Mouse (Mus musculus) myocyte (in vitro differentiated cells): ENCODE measurements around the gene Grb2. TPM values are rescaled to one million over a fixed set of nuclear protein-coding genes. Genes with fewer than 3 reads are reported as not detected.

Experiments
- H3K27me3 ChIP-seq: one replicate; pipeline ENCODE4 v1.6.1; 2011; ENCODE audit not compliant: control insufficient read depth, insufficient read depth, insufficient read length
- H3K36me3 ChIP-seq: one replicate; pipeline ENCODE4 v1.6.1; 2011; ENCODE audit not compliant: control insufficient read depth, insufficient read depth
- H3K4me2 ChIP-seq: one replicate; pipeline ENCODE4 v1.6.1; 2011; ENCODE audit warnings: low read depth, control low read depth
- H3K4me3 ChIP-seq: one replicate; pipeline ENCODE4 v1.5.1; 2011; ENCODE audit warnings: mild to moderate bottlenecking, control low read depth, moderate library complexity
- H3K79me2 ChIP-seq: one replicate; pipeline ENCODE4 v1.6.1; 2011; ENCODE audit not compliant: control insufficient read depth, insufficient read depth
- H3ac ChIP-seq: one replicate; pipeline ENCODE4 v1.6.1; 2011; ENCODE audit not compliant: control insufficient read depth, insufficient read length
- CEBPB ChIP-seq: IDR thresholded peaks from 2 replicates; pipeline ENCODE4 v1.6.1; 2011; ENCODE audit warnings: mild to moderate bottlenecking, moderate library complexity; ENCODE audit not compliant: poor library complexity, insufficient read depth, severe bottlenecking
- E2F4 ChIP-seq: IDR thresholded peaks from one replicate; pipeline ENCODE4 v1.6.1; 2011; ENCODE audit warnings: mild to moderate bottlenecking, control low read depth, moderate library complexity; ENCODE audit not compliant: insufficient read depth
- MAX ChIP-seq: IDR thresholded peaks from one replicate; pipeline ENCODE4 v1.6.1; 2011; ENCODE audit warnings: low read depth, mild to moderate bottlenecking, control low read depth
- MYOD1 ChIP-seq, 3 experiments: IDR thresholded peaks; one replicate each; pipeline ENCODE4 v1.6.1; 2011; ENCODE audit warnings: control low read depth in 2 of 3, low read depth in 2 of 3, mild to moderate bottlenecking in 2 of 3, moderate library complexity in 1 of 3; ENCODE audit not compliant: insufficient read length in 2 of 3, control insufficient read depth in 1 of 3
- MYOG ChIP-seq, 3 experiments: IDR thresholded peaks; one replicate each; pipeline ENCODE4 v1.6.1; 2011; ENCODE audit warnings: control low read depth in 2 of 3, low read depth in 2 of 3, mild to moderate bottlenecking in 2 of 3; ENCODE audit not compliant: insufficient read length in 2 of 3, control insufficient read depth in 1 of 3, insufficient read depth in 1 of 3
- POLR2A ChIP-seq: IDR thresholded peaks from one replicate; pipeline ENCODE4 v1.6.1; 2011; ENCODE audit warnings: low read depth, mild to moderate bottlenecking, control low read depth, moderate library complexity; ENCODE audit not compliant: insufficient read length
- POLR2AphosphoS2 ChIP-seq: IDR thresholded peaks from one replicate; pipeline ENCODE4 v1.6.1; 2011; ENCODE audit warnings: low read depth, control low read depth; ENCODE audit not compliant: insufficient read length
- REST ChIP-seq: IDR thresholded peaks from one replicate; pipeline ENCODE4 v1.6.1; 2011; ENCODE audit warnings: mild to moderate bottlenecking, control low read depth, moderate library complexity; ENCODE audit not compliant: insufficient read depth, insufficient read length
- SRF ChIP-seq: IDR thresholded peaks from one replicate; pipeline ENCODE4 v1.6.1; 2011; ENCODE audit warnings: low read depth; ENCODE audit not compliant: control insufficient read depth, insufficient read length
- TCF12 ChIP-seq: IDR thresholded peaks from one replicate; pipeline ENCODE4 v1.6.1; 2011; ENCODE audit warnings: mild to moderate bottlenecking, control low read depth; ENCODE audit not compliant: poor library complexity, insufficient read depth, severe bottlenecking
- TCF3 ChIP-seq: IDR thresholded peaks from one replicate; pipeline ENCODE4 v1.6.1; 2011; ENCODE audit warnings: low read depth, control low read depth; ENCODE audit not compliant: insufficient read length
- USF1 ChIP-seq: IDR thresholded peaks from one replicate; pipeline ENCODE4 v1.6.1; 2011; ENCODE audit warnings: low read depth, mild to moderate bottlenecking, control low read depth, moderate library complexity
- polyA plus RNA-seq: library from polyadenylated mRNA; unstranded; fragments of >200 nt; fragmentation: generic; extraction: Trizol; gene quantifications from one replicate; pipeline ENCODE4 v1.2.1, GENCODE M21; 2012; ENCODE audit warnings: missing spikeins

The Grb2 gene
- polyA plus RNA-seq, 1 experiment, result 71.2 TPM

DNA sequence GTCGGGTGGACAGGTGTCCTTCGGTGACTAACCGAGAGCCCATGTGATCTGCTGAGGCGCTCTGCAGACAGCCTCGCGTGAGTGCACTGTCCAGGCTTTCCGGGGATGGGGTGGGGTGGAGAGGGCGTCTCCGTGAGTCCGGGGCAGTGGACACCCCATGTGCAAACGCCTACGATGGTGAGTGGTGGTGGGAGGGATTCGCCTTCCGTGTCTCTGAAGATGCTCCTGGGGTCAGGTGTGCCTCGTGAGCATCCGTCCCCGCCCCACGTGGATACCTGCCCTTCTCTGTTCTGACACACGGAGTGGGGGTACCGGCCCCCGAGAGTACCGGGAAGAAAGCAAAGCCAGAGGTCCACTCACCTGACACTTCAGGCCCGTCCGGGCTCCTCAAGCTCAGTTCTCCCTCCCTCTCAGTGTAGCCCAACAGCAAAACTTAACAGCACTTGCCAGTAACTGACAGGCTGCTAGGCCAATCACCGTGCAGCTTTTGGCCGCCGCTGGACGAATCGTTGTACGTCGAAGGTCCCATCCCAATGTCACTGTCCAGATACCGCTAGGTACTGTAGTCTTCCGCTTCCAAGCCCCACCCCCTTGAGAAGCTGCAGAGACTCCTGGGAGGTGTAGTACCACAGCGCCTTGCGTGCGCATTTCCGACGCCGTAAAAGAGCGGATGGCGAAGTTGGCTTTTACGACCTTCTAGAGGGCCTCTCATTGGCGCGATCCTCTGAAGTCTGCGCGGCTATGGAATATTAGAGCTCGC is 80.5 kb downstream of the Grb2 start, which contains the start of gene Slc25a19:
TSS of gene Slc25a19 (minus strand) at position 591 of the 760 bp plus-strand sequence.
- peak within 1 kb of the TSS; percentile 69 for H3K4me3 ChIP-seq
- H3K36me3 ChIP-seq, result no peaks in the 10 kb centered on the region
- peak within 1 kb of the TSS; percentile 95 for H3K4me2 ChIP-seq
- H3K27me3 ChIP-seq, result no peaks in the 10 kb centered on the region
- TF ChIP-seq POLR2A (peak; percentile 59), POLR2AphosphoS2 (peak; percentile 66), E2F4 (peak; percentile 50), USF1 (no peak), MYOD1 (IDR thresholded peaks at IDR 0.05; ENCODE audit: control insufficient read depth in 1 of 3, insufficient read length in 2 of 3, low read depth in 2 of 3) (no peak)
- H3K79me2 ChIP-seq, result no peaks in the 10 kb centered on the region
- no peak within 1 kb of the TSS for H3ac ChIP-seq

DNA sequence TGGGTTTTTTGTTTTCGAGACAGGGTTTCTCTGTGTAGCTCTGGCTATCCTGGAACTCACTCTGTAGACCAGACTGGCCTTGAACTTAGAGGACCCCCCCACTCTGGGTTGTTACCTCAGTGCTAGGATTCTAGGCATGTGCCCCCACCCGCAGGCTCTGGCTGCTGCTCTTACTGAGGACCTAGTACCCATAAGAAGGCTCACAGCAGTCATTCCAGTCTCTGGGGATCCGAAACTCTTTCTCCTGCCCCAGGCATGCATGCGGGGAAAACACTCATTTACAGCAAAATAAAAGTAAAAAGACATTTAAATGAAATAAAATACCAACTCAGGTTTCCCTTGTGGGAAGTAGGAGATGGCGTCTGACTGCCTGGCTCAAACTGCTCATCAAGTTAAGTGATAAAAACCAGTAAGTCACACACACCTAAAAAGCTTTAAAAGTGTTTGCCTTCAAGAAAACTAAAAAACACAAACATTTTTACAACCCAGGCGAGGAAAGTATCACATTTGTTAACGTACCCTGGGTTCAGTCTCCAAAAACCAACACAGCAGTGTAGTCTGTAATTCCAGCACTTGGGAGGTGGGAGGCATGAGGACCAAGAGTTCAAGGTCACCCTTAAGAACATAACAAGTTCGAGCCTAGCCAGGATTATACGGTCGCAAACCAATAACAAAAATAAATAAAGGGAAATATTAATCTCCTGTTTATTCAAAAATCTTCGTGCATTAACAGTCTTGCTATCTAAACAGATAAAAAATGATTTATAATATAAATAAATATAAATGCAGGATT is 81.4 kb downstream of the Grb2 start:
- Histone ChIP-seq H3K27me3 (no peaks in the 10 kb centered on the region), H3K79me2 (no peaks in the 10 kb centered on the region), H3K4me2 (peak overlapping the region; percentile 95), H3ac (no peak overlapping the region), H3K36me3 (no peaks in the 10 kb centered on the region), H3K4me3 (peak overlapping the region; percentile 69)
- TF ChIP-seq E2F4, result no peak

DNA sequence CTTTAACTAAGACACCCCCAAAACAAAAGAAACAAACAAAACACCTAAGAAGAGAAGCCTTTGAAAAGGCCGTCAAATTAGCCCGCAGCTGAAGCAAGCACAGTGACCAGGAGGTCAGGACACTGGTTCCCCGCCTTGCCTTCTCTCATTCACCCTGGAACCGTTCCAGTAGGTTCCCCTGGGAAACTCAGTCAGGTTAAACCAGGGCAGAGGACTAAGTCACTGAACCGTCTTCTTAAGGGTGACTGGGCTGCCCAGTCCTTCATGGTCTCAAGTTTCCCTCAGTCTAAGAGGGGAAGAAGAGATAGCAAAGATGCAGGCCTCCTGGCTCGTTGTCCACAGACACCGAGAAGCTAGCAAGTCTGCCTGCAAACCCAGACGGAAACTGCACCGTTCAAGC is 82.5 kb downstream of the Grb2 start:
- H3K36me3 ChIP-seq, result no peaks in the 10 kb centered on the region
- no peaks in the 10 kb centered on the region for H3K79me2 ChIP-seq
- H3ac ChIP-seq, result no peak overlapping the region
- TF ChIP-seq MYOD1 (IDR thresholded peaks at IDR 0.05; ENCODE audit: control insufficient read depth in 1 of 3, insufficient read length in 2 of 3, low read depth in 2 of 3) (no peak), REST (no peak), SRF (no peak), TCF12 (no peak), CEBPB (no peak), E2F4 (no peak), TCF3 (no peak), USF1 (no peak)
- H3K27me3 ChIP-seq, result no peaks in the 10 kb centered on the region
- no peak overlapping the region for H3K4me3 ChIP-seq
- H3K4me2 ChIP-seq, result no peak overlapping the region

DNA sequence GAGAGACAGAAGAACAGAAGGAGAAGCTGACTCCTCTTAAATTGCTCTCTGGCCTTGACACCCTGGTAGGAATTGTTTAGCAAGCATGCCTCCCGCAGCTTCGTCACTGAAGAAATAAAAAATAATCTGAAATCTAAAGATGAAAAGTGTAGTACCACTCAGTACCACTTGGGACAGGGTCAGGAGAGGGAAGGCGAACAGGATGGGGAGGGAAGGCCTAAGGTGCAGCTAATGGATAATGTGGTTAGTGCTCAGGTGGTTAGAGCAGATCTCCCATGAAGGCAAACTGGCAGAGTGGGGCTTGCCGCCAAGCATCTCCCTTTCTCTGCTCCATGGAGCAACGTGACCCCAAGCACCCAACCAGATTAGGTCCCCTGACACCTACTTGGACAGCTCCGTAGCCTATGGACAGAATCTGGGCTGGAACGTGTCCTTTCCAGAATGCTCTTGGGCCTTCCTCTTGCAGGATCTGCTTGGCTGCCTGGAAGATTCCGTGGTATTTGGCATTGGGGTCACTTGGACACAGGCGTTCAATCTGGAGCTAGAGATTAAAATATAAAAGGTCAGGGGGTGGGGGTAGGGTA is 84.8 kb downstream of the Grb2 start:
- TF ChIP-seq USF1 (no peak), SRF (no peak)
- Histone ChIP-seq H3K36me3 (no peaks in the 10 kb centered on the region), H3K27me3 (no peaks in the 10 kb centered on the region), H3K4me3 (no peak overlapping the region), H3K79me2 (no peaks in the 10 kb centered on the region), H3ac (no peak overlapping the region), H3K4me2 (no peak overlapping the region)

DNA sequence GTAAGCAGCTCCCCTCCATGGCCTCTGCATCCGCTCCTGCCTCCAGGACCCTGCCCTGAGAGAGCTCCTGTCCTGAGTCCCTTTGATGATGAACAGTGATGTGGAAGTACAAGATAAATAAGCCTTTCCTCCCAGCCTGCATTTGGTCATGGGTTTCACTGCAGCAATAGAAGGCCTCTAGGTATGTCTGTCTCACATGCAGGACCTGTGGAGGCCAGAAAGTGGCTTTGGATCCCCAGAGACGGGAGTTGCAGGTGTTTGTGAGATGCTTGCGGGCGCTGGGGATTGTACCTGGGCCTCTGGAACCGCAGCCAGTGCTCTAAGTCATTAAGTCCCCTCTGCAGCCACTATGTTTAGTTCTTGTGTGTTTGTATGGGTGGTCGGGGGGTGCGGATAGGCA is 88.4 kb downstream of the Grb2 start:
- Histone ChIP-seq H3K36me3 (no peaks in the 10 kb centered on the region), H3K4me2 (no peak overlapping the region), H3K27me3 (no peaks in the 10 kb centered on the region), H3K4me3 (no peak overlapping the region), H3K79me2 (no peaks in the 10 kb centered on the region), H3ac (no peak overlapping the region)
- no peak for TF ChIP-seq CEBPB
- no peak for TF ChIP-seq E2F4
- TF ChIP-seq POLR2A, result no peak
- TF ChIP-seq SRF, result no peak
- TF ChIP-seq MAX, result no peak
- no peak for TF ChIP-seq TCF12
- no peak for TF ChIP-seq REST
- TF ChIP-seq MYOG (IDR thresholded peaks at IDR 0.05; ENCODE audit: control insufficient read depth in 1 of 3, insufficient read depth in 1 of 3, insufficient read length in 2 of 3, low read depth in 2 of 3), result no peak
- no peak for TF ChIP-seq POLR2AphosphoS2
- TF ChIP-seq USF1, result no peak
- no peak for TF ChIP-seq MYOD1 (IDR thresholded peaks at IDR 0.05; ENCODE audit: control insufficient read depth in 1 of 3, insufficient read length in 2 of 3, low read depth in 2 of 3)
- no peak for TF ChIP-seq TCF3
